Mouse (Mus musculus) T-helper 17 cell (primary cell): ENCODE measurements around the gene Vamp5.

Source experiments
- in situ Hi-C, 2 experiments: fragments of 300-600 bp; cut with MboI, MseI; formaldehyde crosslinking; loops; 1 replicate in 1 of 2; 2 replicates in 1 of 2; pipeline ENCODE4 v1.15.1; 2025; ENCODE audit warnings: high pct_unique_total_duplicates in 2 of 2

The Vamp5 gene

GRCm38 (mm10) chr6:72380131-72380770, at the start of gene Vamp5:
Gene Vamp5, minus strand, starts transcription at chr6:72380468.
- in situ Hi-C loops = no loop called here

GRCm38 (mm10) chr6:72429061-72429842, 49.0 kb upstream of the Vamp5 start:
- in situ Hi-C loops = loop anchor here (5.0 kb wide), 4 partner anchors 93 to 138 kb away; partner anchors contain the start of gene Sh2d6 (in 1 of the 2)

DNA sequence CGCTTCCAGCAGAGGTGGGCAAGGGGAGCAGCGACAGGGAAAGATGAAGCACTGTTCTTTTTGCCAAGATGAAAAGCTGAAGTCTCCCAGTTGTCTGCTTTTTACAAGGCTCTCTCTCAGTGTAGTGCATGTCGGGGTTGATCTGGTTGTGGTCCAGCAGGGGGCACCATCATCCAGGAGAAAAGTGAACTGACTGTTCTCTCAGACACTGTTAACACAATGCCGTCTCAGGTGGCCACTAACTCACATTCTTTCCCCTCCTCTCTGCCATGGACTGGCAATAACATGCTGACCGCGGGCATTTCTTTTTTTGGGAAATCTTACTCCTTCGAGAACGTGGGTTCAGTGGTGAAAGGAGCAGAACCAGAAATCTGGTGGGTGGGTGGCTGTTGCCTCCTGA, 47.8 kb upstream of the Vamp5 start:
- in situ Hi-C loops = loop anchor here (5.0 kb wide), 4 partner anchors 94 to 139 kb away; partner anchors contain the start of gene Sh2d6 (in 1 of the 2)

DNA sequence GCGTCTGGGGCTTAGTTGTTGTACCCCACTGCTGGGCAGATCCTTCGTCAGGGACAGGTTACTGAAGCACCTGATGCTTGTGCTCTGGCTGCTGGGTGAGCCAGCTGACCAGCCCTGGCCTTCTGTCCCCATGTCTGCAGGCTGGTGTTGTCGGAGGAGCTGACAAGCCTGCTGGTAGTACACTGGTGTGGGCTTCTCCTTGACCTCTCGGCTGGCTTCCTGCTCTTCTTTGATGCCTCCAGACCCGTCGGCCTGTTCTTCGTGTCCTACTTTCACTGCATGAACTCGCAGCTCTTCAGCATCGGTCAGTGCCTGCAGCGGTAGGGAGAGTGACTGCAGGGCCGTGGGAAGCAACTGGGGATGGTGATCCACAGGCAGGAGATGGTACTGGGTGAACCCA, 45.4 kb upstream of the Vamp5 start:
- in situ Hi-C loops = loop anchor here (5.0 kb wide), 4 partner anchors 97 to 142 kb away; partner anchors contain the start of gene Sh2d6 (in 1 of the 2)

DNA sequence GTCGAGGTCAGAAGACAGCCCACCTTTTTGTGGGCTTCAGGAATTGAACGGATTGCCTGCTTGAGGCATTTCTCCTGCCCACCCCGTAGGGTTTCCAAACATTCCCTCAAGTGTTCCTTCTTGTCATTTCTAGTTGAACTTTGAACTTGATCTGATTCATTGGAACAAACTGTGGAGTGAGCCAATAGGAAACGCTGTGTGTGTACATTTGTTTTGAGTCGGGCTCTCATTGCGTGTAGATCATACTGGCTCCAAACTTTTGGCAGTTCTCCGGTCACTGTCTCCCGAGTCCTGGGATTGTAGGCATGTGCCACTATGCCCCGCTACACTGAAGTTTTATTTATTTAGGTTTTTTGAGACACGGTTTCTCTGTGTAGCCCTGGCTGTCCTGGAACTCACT, 40.6 kb upstream of the Vamp5 start:
- in situ Hi-C loops = no loop called here

GRCm38 (mm10) chr6:72419806-72420205, 39.5 kb upstream of the Vamp5 start:
- in situ Hi-C loops = no loop called here

GRCm38 (mm10) chr6:72418279-72418678, 38.0 kb upstream of the Vamp5 start:
- in situ Hi-C loops = no loop called here

GRCm38 (mm10) chr6:72415964-72416772, 35.9 kb upstream of the Vamp5 start:
- in situ Hi-C loops = no loop called here

DNA sequence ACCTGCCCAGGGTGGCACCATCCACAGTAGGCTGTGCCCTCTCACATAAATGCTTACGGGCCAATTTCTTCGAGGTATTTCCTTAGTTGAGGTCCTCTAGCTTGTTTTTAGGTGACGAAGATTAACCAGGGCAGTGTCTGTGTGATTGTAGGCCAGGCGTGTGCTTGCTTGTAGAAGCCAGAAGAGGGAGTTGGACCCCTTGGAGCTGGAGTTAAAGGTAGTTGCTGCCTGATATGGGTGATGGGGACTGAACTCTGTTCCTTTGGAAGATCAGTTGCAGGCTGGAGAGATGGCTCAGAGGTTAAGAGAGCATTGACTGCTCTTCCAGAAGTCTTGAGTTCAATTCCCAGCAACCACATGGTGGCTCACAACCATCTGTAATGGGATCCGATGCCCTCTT, 34.9 kb upstream of the Vamp5 start:
- in situ Hi-C loops = no loop called here

DNA sequence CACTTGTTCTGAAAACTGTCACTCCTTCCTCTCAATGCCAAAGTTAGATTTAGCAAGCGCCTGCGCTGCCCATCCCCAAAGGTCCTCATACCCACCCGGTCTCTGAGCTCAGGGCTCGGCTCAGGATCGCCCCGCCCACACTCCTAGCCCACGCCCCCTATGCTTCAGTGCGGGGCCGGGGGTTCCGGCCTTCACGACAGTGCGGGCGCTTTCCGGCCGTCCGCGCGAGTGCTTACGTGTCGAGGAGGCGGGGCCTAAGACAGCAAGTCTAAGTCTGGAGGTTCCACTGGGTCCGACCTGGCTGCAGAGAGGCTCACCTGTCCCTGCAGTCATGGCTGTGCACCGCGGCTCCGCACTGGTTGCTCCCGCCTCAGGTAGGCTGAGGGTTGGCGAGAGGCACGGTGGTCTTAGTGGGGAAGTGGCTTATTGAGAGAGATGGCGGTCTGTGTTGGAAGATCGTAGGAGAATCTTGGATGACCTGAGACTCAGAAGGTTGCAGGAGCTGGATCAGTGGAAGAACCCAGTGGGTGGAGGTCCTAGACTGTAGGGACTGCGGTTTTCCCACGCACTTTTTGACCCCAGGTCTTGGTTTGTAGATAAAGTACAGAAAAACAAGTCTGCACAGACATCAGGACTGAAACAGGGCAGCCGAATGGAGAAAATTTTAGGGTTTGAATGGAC, 33.9 kb upstream of the Vamp5 start, which contains the start of gene Ggcx:
TSS of gene Ggcx (plus strand) at position 233 of the 681 bp plus-strand sequence.
- in situ Hi-C loops = no loop called here

GRCm38 (mm10) chr6:72410518-72410917, 30.2 kb upstream of the Vamp5 start:
- in situ Hi-C loops = no loop called here

DNA sequence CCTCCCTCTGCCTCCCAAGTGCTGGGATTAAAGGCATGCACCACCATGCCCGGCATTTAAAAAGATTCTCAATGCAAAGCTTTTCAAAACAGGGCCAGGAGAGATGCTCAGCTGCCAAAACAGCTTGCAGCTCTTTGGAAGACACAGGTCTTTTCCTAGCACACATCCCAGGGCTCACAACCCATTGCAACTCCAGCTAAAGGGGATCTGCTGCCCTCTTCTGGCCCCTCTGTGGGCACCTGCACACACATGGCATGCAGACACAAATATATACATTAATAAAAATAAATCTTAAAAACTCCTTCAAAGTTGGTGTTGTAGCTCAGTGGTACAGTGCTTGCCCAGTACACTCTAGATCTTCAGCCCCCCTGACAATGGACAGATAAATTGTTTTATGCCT, 29.7 kb upstream of the Vamp5 start:
- in situ Hi-C loops = no loop called here

DNA sequence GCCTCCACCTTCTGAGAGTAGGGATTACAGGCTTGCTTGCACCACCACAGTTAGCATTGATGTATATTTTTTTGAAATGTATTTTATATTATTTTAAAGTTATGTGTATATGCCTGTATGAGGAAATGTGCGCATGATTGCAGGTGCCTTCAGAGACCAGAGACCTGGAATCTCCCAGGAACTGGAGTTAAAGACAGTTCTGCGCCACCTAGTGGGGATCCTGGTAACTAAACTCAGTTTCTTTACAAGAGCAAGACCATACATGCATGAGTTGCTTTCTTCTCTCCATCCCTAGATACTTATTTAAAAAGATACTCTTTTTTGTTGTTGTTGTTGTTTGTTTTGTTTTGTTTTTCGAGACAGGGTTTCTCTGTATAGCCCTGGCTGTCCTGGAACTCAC, 29.3 kb upstream of the Vamp5 start:
- in situ Hi-C loops = no loop called here

- in situ Hi-C loops = no loop called here
Measured at GRCm38 (mm10) chr6:72407119-72407518, 26.9 kb upstream of the Vamp5 start.

DNA sequence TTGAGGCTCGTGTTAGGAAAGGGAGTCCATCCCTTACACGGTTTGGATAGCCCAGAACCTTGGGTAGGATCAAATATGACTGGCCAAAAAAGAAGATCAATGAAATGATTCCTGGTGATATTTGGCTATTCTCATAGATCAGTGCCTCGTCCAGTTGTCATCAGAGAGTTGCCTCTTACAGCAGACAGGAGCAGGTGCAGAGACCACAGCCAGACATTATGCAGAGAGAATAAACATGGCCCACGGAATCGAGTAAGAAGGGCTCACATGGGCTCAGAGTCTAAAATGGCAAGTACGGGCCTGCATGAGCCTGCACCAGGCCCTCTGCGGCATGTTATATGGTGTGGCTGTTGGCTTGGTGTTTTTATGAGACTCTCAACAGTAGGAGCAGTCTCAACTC, 25.1 kb upstream of the Vamp5 start:
- in situ Hi-C loops = no loop called here

DNA sequence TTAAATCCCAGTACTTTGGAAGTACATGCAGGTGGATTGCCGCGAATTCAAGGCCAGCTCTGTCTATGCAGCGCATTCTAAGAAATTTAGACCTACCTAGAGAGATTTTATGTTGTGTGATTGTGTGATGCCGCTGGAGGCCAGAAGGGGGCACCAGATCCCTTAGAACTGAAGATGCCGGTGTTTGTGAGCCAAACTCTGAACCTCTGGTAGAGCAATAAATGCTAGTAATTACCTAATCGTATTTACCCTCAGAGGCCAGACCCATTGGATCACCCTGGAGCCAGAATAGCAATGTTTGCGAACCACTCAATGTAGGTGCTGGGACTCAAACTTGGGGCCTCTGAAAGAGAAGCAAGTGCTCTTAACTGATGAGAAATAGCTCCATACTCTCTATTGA, 21.6 kb upstream of the Vamp5 start:
- in situ Hi-C loops = no loop called here

DNA sequence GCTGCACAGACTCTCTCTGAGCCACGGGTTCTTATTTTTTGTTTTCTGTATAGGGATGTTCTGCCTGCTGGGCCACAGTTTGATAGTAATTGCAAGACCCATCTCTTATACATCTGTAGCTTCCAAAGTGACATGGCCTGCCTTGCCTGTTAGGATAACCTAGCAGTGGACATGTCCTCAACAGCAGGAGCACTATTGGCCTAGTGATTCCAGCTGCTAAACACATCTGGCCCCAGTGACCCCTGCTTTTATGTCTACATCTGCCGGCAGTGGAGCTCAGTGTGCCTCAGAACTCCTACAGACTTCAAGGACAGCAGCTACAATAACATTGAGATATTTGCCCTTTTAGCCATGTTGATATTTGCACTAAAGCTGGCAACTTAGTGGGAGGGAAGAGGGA, 19.7 kb upstream of the Vamp5 start:
- in situ Hi-C loops = no loop called here

DNA sequence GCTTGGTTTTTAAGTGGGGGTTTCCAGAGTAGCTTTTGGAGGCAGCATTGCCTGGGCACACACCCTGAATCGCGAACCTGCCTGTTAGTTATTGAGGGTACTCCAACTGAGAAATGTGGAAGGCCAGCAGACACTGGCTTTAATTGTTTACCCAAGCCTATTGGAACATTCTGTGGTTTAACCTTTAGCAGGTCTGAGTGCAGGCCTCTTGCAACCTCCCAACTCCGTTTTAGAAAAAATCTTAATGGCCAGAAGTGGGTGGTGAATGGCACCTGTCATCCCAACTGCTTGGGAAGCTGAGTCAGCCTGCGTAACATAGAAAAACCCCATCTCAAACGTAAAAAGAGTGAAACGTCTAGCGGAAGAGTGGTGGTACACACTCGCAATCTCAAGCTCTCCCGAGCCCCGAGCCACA, 16.6 kb upstream of the Vamp5 start:
- in situ Hi-C loops = no loop called here

- in situ Hi-C loops = loop anchor here in 1 of 2 experiments (5.0 kb wide), 1 partner anchor 35 kb away; the partner anchor contains the start of gene Tmem150a
Measured at GRCm38 (mm10) chr6:72392341-72392740, 12.1 kb upstream of the Vamp5 start.

- in situ Hi-C loops = loop anchor here in 1 of 2 experiments (5.0 kb wide), 1 partner anchor 34 kb away; the partner anchor contains the start of gene Tmem150a
Measured at GRCm38 (mm10) chr6:72390795-72391521, 10.7 kb upstream of the Vamp5 start.
